Mouse (Mus musculus) neural tube, embryonic 13.5 days (tissue): Measurements from ENCODE around the gene Ssr1. TPM values are rescaled to one million over a fixed set of nuclear protein-coding genes. Genes with fewer than 3 reads are reported as not detected.

ENCODE experiments used
- ATAC-seq: fragments of 200-750 bp; cut with Nextera tagmentation; 2 replicates; pipeline ENCODE4 v1.8.0; 2017; ENCODE audit warnings: low read depth, mild to moderate bottlenecking, moderate TSS enrichment, moderate library complexity
- H3K27ac ChIP-seq: fragments of 300-500 bp; sonication (generic); replicated peaks from 2 replicates; pipeline ENCODE4 v1.5.1; 2015; ENCODE audit warnings: moderate library complexity, mild to moderate bottlenecking, inconsistent platforms
- H3K27me3 ChIP-seq: fragments of 300-500 bp; sonication (generic); 2 replicates; pipeline ENCODE4 v1.6.1; 2015; ENCODE audit warnings: mild to moderate bottlenecking, inconsistent platforms
- H3K36me3 ChIP-seq: fragments of 300-500 bp; sonication (generic); 2 replicates; pipeline ENCODE4 v1.6.1; 2015; ENCODE audit warnings: mild to moderate bottlenecking, inconsistent platforms
- H3K4me1 ChIP-seq: fragments of 300-500 bp; sonication (generic); replicated peaks from 2 replicates; pipeline ENCODE4 v1.6.1; 2015; ENCODE audit warnings: inconsistent platforms
- H3K4me2 ChIP-seq: fragments of 300-500 bp; sonication (generic); 2 replicates; pipeline ENCODE4 v1.6.1; 2015; ENCODE audit warnings: inconsistent platforms, mild to moderate bottlenecking, moderate library complexity
- H3K4me3 ChIP-seq: fragments of 300-500 bp; sonication (generic); 2 replicates; pipeline ENCODE4 v1.5.1; 2015; ENCODE audit warnings: mild to moderate bottlenecking, inconsistent platforms
- H3K9ac ChIP-seq: fragments of 300-500 bp; sonication (generic); 2 replicates; pipeline ENCODE4 v1.6.1; 2015; ENCODE audit warnings: moderate library complexity, mild to moderate bottlenecking, inconsistent platforms
- H3K9me3 ChIP-seq: fragments of 300-500 bp; sonication (generic); 2 replicates; pipeline ENCODE4 v1.6.1; 2016; ENCODE audit warnings: inconsistent platforms
- WGBS: fragments of 180-500 bp; shearing (Covaris S2); methylation state at CpG from one replicate; pipeline ENCODE4 v1.1.7; 2015; 5-methylcytosine and 5-hydroxymethylcytosine counted together
- polyA plus RNA-seq: library from polyadenylated mRNA; unstranded; fragments of >200 nt; fragmentation: Nextera tagmentation; extraction: Ambion mirVana; gene quantifications from 2 replicates; pipeline ENCODE4 v1.2.1, GENCODE M21; 2015

Ssr1 gene
- polyA plus RNA-seq, 1 experiment from 2014 or later: 60.6 TPM

GRCm38 (mm10) chr13:37963354-37964007 is 30.5 kb downstream of the Ssr1 start:
- H3K9ac ChIP-seq: peak overlapping the region; percentile 58
- no peak overlapping the region for H3K27ac ChIP-seq
- H3K4me3 ChIP-seq: peak overlapping the region; percentile 32
- ATAC-seq: peak; percentile 27; the same call in 1 of the 2 replicates
- H3K27me3 ChIP-seq: peaks cover 20% of the 10 kb centered on the region
- 1% methylated on average over 12 of the region's 12 CpGs for WGBS
- no peaks in the 10 kb centered on the region for H3K9me3 ChIP-seq
- peaks cover 28% of the 10 kb centered on the region for H3K4me1 ChIP-seq
- peak overlapping the region; percentile 52 for H3K4me2 ChIP-seq
- no peaks in the 10 kb centered on the region for H3K36me3 ChIP-seq

- WGBS: 89% methylated on average over 9 of the region's 9 CpGs
- Histone ChIP-seq H3K27me3 (peaks cover 20% of the 10 kb centered on the region), H3K4me2 (no peak overlapping the region), H3K9me3 (no peaks in the 10 kb centered on the region), H3K4me3 (no peak overlapping the region), H3K9ac (no peak overlapping the region), H3K36me3 (no peaks in the 10 kb centered on the region), H3K27ac (no peak overlapping the region), H3K4me1 (peaks cover 28% of the 10 kb centered on the region)
- ATAC-seq: no peak
Observed at GRCm38 (mm10) chr13:37962541-37962940, 31.5 kb downstream of the Ssr1 start.

GRCm38 (mm10) chr13:37959936-37960335 is 34.1 kb downstream of the Ssr1 start:
- peaks cover 15% of the 10 kb centered on the region; the same call in 1 of the 2 replicates for H3K4me1 ChIP-seq
- peaks cover 11% of the 10 kb centered on the region for H3K27me3 ChIP-seq

GRCm38 (mm10) chr13:37959239-37959907 is 34.6 kb downstream of the Ssr1 start:
- no peak overlapping the region for H3K27ac ChIP-seq
- no peak for ATAC-seq
- peaks cover 5% of the 10 kb centered on the region for H3K27me3 ChIP-seq
- no peak overlapping the region for H3K4me2 ChIP-seq
- H3K4me3 ChIP-seq: no peak overlapping the region
- peaks cover 11% of the 10 kb centered on the region; the same call in 1 of the 2 replicates for H3K4me1 ChIP-seq
- no peaks in the 10 kb centered on the region for H3K9me3 ChIP-seq
- H3K9ac ChIP-seq: no peak overlapping the region
- 81% methylated on average over 15 of the region's 15 CpGs for WGBS
- H3K36me3 ChIP-seq: no peaks in the 10 kb centered on the region

More at GRCm38 (mm10) chr13:37959936-37960335, 34.1 kb downstream of the Ssr1 start:
- H3K36me3 ChIP-seq: no peaks in the 10 kb centered on the region
- no peak overlapping the region for H3K4me2 ChIP-seq
- no peak for ATAC-seq
- no peak overlapping the region for H3K9ac ChIP-seq
- no peak overlapping the region for H3K27ac ChIP-seq
- WGBS: 90% methylated on average over 7 of the region's 7 CpGs
- H3K9me3 ChIP-seq: no peaks in the 10 kb centered on the region
- H3K4me3 ChIP-seq: no peak overlapping the region

GRCm38 (mm10) chr13:37958498-37959238 is 35.3 kb downstream of the Ssr1 start:
- H3K9ac ChIP-seq: no peak overlapping the region
- no peak for ATAC-seq
- H3K36me3 ChIP-seq: no peaks in the 10 kb centered on the region

GRCm38 (mm10) chr13:37954318-37954717 is 39.7 kb downstream of the Ssr1 start:
- H3K9ac ChIP-seq: no peak overlapping the region
- no peaks in the 10 kb centered on the region for H3K9me3 ChIP-seq
- no peak for ATAC-seq
- H3K4me3 ChIP-seq: no peak overlapping the region
- no peaks in the 10 kb centered on the region for H3K4me1 ChIP-seq
- no peak overlapping the region for H3K27ac ChIP-seq
- no peak overlapping the region for H3K4me2 ChIP-seq
- no peaks in the 10 kb centered on the region for H3K36me3 ChIP-seq
- WGBS: 85% methylated on average over 1 of the region's 1 CpGs
- H3K27me3 ChIP-seq: no peaks in the 10 kb centered on the region

More at GRCm38 (mm10) chr13:37958498-37959238, 35.3 kb downstream of the Ssr1 start:
- H3K4me3 ChIP-seq: no peak overlapping the region
- no peak overlapping the region for H3K4me2 ChIP-seq
- H3K27me3 ChIP-seq: no peaks in the 10 kb centered on the region
- no peaks in the 10 kb centered on the region for H3K9me3 ChIP-seq
- WGBS: 89% methylated on average over 18 of the region's 18 CpGs
- peaks cover 4% of the 10 kb centered on the region; the same call in 1 of the 2 replicates for H3K4me1 ChIP-seq
- no peak overlapping the region for H3K27ac ChIP-seq

GRCm38 (mm10) chr13:37952981-37953380 is 41.0 kb downstream of the Ssr1 start:
- no peak overlapping the region for H3K4me3 ChIP-seq
- H3K27ac ChIP-seq: no peak overlapping the region
- 0 out of 2 replicates have a peak, but pooled peaks cover 6% of the 10 kb centered on the region for H3K36me3 ChIP-seq
- WGBS: 86% methylated on average over 6 of the region's 6 CpGs
- H3K4me2 ChIP-seq: no peak overlapping the region
- no peaks in the 10 kb centered on the region for H3K4me1 ChIP-seq
- H3K9me3 ChIP-seq: no peaks in the 10 kb centered on the region
- H3K27me3 ChIP-seq: no peaks in the 10 kb centered on the region
- no peak for ATAC-seq
- H3K9ac ChIP-seq: no peak overlapping the region

- no peaks in the 10 kb centered on the region for H3K27me3 ChIP-seq
- H3K9me3 ChIP-seq: no peaks in the 10 kb centered on the region
- no peaks in the 10 kb centered on the region for H3K4me1 ChIP-seq
- WGBS: 18% methylated on average over 6 of the region's 6 CpGs
- H3K36me3 ChIP-seq: 0 out of 2 replicates have a peak, but pooled peaks cover 6% of the 10 kb centered on the region
- ATAC-seq: peak; percentile 33; the same call in 1 of the 2 replicates
- no peak overlapping the region for H3K4me2 ChIP-seq
- no peak overlapping the region for H3K4me3 ChIP-seq
- H3K27ac ChIP-seq: no peak overlapping the region
- H3K9ac ChIP-seq: no peak overlapping the region
Observed at GRCm38 (mm10) chr13:37946734-37947133, 47.3 kb downstream of the Ssr1 start.

GRCm38 (mm10) chr13:37945392-37945791 is 48.6 kb downstream of the Ssr1 start:
- no peak overlapping the region for H3K4me3 ChIP-seq
- no peak overlapping the region for H3K27ac ChIP-seq
- H3K4me1 ChIP-seq: no peaks in the 10 kb centered on the region
- no peak overlapping the region for H3K4me2 ChIP-seq
- no peaks in the 10 kb centered on the region for H3K9me3 ChIP-seq
- no peak overlapping the region for H3K9ac ChIP-seq
- ATAC-seq: no peak
- H3K36me3 ChIP-seq: 0 out of 2 replicates have a peak, but pooled peaks cover 6% of the 10 kb centered on the region
- H3K27me3 ChIP-seq: no peaks in the 10 kb centered on the region
- 88% methylated on average over 8 of the region's 8 CpGs for WGBS

GRCm38 (mm10) chr13:37944306-37944705 is 49.7 kb downstream of the Ssr1 start:
- Histone ChIP-seq H3K36me3 (0 out of 2 replicates have a peak, but pooled peaks cover 6% of the 10 kb centered on the region), H3K4me1 (no peaks in the 10 kb centered on the region), H3K4me2 (no peak overlapping the region), H3K27me3 (no peaks in the 10 kb centered on the region), H3K9ac (no peak overlapping the region), H3K27ac (no peak overlapping the region), H3K9me3 (peaks cover 2% of the 10 kb centered on the region; the same call in 1 of the 2 replicates), H3K4me3 (no peak overlapping the region)
- WGBS: 72% methylated on average over 1 of the region's 1 CpGs
- ATAC-seq: no peak

- Histone ChIP-seq H3K4me3 (no peak overlapping the region), H3K36me3 (0 out of 2 replicates have a peak, but pooled peaks cover under 1% of the 10 kb centered on the region), H3K27me3 (no peaks in the 10 kb centered on the region), H3K4me2 (no peak overlapping the region), H3K9ac (no peak overlapping the region), H3K4me1 (no peaks in the 10 kb centered on the region), H3K9me3 (peaks cover 11% of the 10 kb centered on the region; the same call in 1 of the 2 replicates), H3K27ac (no peak overlapping the region)
- no peak for ATAC-seq
- 86% methylated on average over 3 of the region's 3 CpGs for WGBS
Observed at GRCm38 (mm10) chr13:37943466-37943865, 50.6 kb downstream of the Ssr1 start.

GRCm38 (mm10) chr13:37942887-37943331 is 51.1 kb downstream of the Ssr1 start:
- ATAC-seq: no peak
- 58% methylated on average over 4 of the region's 4 CpGs for WGBS

More at GRCm38 (mm10) chr13:37942887-37943331, 51.1 kb downstream of the Ssr1 start:
- Histone ChIP-seq H3K27me3 (no peaks in the 10 kb centered on the region), H3K27ac (no peak overlapping the region), H3K36me3 (no peaks in the 10 kb centered on the region), H3K4me2 (no peak overlapping the region), H3K9me3 (peaks cover 15% of the 10 kb centered on the region; the same call in 1 of the 2 replicates), H3K4me3 (no peak overlapping the region), H3K4me1 (no peaks in the 10 kb centered on the region), H3K9ac (no peak overlapping the region)
